Mouse (Mus musculus): ENCODE data around the gene Magea1. TPM values are rescaled to one million over a fixed set of nuclear protein-coding genes. Genes with fewer than 3 reads are reported as not detected.
A peak's percentile ranks its signal among the peaks of the same experiment; 100 is the strongest.
"Not testable (repeated sequence)": the region's sequence is repeated elsewhere in the genome, so short reads cannot be mapped to it uniquely, and the experiment has no call there.

Gene Magea1
- not detected in 2 replicates for polyA plus RNA-seq (2014; fragmentation: Nextera tagmentation; extraction: Ambion mirVana)

DNA sequence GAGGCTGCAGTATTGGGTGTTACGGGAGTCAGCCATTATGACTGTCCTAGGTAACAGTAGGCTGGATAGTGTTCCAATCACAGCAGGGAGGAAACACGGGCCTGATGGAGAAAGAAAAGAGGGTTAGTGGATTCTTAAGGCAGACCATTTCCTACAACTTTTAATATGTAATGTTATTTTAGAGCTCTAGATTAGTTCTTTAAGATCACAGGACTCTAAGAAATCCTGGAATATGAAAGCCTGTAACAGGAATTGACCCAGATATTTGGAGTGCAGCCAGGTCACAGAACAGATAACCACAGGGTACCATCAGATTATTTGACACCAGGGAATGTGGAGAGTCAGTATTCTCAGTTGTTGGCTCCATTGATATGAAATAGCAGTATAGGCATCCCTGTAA lies at the start of gene Magea1:
Gene Magea1 (minus strand): TSS at position 101 of the 400 bp plus-strand sequence.
- ATAC-seq (replicated peaks; ENCODE audit: insufficient number of reproducible peaks, low FRiP score, low TSS enrichment, low read depth); DNase-seq (ENCODE audit: low spot score); H3K4me2 ChIP-seq (ENCODE audit: low read depth, low read length): not testable (repeated sequence)

DNA sequence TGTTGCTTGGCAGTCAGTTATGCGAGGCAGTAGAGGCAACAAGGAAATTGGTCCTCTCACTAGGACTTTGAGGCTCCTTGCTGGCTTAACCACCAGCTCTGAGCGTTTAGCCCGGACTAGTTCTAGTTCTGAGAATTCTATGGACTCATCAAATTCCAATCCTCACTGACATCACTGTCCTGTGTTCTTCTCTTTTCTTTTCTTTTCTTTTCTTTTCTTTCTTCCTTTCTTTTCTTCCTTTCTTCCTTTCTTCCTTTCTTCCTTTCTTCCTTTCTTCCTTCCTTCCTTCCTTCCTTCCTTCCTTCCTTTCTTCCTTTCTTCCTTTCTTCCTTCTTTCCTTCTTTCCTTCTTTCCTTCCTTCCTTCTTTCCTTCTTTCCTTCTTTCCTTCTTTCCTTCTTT lies 38.7 kb upstream of the Magea1 start, which contains the start of gene Cldn34b2:
Gene Cldn34b2 (minus strand): TSS at position 101 of the 400 bp plus-strand sequence.
- 84% methylated on average over 3 of the region's 3 CpGs for WGBS

More for the DNA sequence above, at the start of gene Magea1:
- 100% methylated on average over 1 of the region's 2 CpGs for WGBS
- H3K9ac ChIP-seq (replicated peaks; ENCODE audit: low read length); H3K27me3 ChIP-seq (ENCODE audit: control insufficient read depth, insufficient read depth, low read length); H3K4me3 ChIP-seq (ENCODE audit: low read depth, low read length); H3K36me3 ChIP-seq (replicated peaks; ENCODE audit: control insufficient read depth, insufficient read depth, low read depth, low read length); H3K9me3 ChIP-seq (replicated peaks; ENCODE audit: control insufficient read depth, low read length); H3K27ac ChIP-seq (replicated peaks; ENCODE audit: low read depth, low read length); H3K4me1 ChIP-seq (ENCODE audit: control insufficient read depth, insufficient read depth, low read length): not testable (repeated sequence)

GRCm38 (mm10) chrX:155098024-155098423 lies 8.4 kb upstream of the Magea1 start:
- no peaks in the 10 kb centered on the region for H3K36me3 ChIP-seq (replicated peaks; ENCODE audit: control insufficient read depth, insufficient read depth, low read depth, low read length)
- H3K9ac ChIP-seq (replicated peaks; ENCODE audit: low read length), result no peak overlapping the region
- peak; percentile 8 for DNase-seq (ENCODE audit: low spot score)
- no peak overlapping the region for H3K4me2 ChIP-seq (ENCODE audit: low read depth, low read length)
- H3K9me3 ChIP-seq (replicated peaks; ENCODE audit: control insufficient read depth, low read length), result no peaks in the 10 kb centered on the region
- no peak for ATAC-seq (replicated peaks; ENCODE audit: insufficient number of reproducible peaks, low FRiP score, low TSS enrichment, low read depth)
- H3K4me3 ChIP-seq (ENCODE audit: low read depth, low read length), result no peak overlapping the region
- H3K4me1 ChIP-seq (ENCODE audit: control insufficient read depth, insufficient read depth, low read length), result no peaks in the 10 kb centered on the region
- H3K27ac ChIP-seq (replicated peaks; ENCODE audit: low read depth, low read length), result no peak overlapping the region
- no peaks in the 10 kb centered on the region for H3K27me3 ChIP-seq (ENCODE audit: control insufficient read depth, insufficient read depth, low read length)

More for the DNA sequence above, 38.7 kb upstream of the Magea1 start, which contains the start of gene Cldn34b2:
- not testable (repeated sequence) for H3K4me1 ChIP-seq (ENCODE audit: control insufficient read depth, insufficient read depth, low read length); H3K9me3 ChIP-seq (replicated peaks; ENCODE audit: control insufficient read depth, low read length); H3K4me3 ChIP-seq (ENCODE audit: low read depth, low read length); H3K27me3 ChIP-seq (ENCODE audit: control insufficient read depth, insufficient read depth, low read length); H3K36me3 ChIP-seq (replicated peaks; ENCODE audit: control insufficient read depth, insufficient read depth, low read depth, low read length); H3K9ac ChIP-seq (replicated peaks; ENCODE audit: low read length); ATAC-seq (replicated peaks; ENCODE audit: insufficient number of reproducible peaks, low FRiP score, low TSS enrichment, low read depth); H3K4me2 ChIP-seq (ENCODE audit: low read depth, low read length); H3K27ac ChIP-seq (replicated peaks; ENCODE audit: low read depth, low read length); DNase-seq (ENCODE audit: low spot score)

DNA sequence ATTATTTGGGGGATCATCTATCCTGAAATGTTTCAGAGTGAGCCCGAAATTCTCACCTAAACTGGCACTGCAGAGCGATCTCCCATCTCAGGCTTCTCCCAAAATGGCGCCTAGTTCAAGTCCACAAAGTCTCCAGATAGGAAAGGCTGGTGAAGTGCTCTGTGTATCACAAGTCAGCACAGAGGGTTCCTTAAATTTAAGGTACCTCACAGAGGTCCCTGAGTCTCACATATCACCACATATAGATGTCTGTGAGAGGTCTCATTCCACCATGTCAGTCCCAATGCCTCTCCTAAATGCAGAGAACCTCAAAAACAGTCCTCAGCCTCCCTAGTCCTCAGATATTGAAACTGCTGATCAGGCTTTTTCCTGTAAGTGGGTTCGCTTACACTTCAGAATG lies 4.0 kb upstream of the Magea1 start, which contains the start of gene Magea2:
Gene Magea2 (minus strand): TSS at position 101 of the 400 bp plus-strand sequence.
- H3K36me3 ChIP-seq (replicated peaks; ENCODE audit: control insufficient read depth, insufficient read depth, low read depth, low read length); H3K9me3 ChIP-seq (replicated peaks; ENCODE audit: control insufficient read depth, low read length); DNase-seq (ENCODE audit: low spot score); H3K4me3 ChIP-seq (ENCODE audit: low read depth, low read length); H3K27ac ChIP-seq (replicated peaks; ENCODE audit: low read depth, low read length); H3K4me2 ChIP-seq (ENCODE audit: low read depth, low read length); H3K4me1 ChIP-seq (ENCODE audit: control insufficient read depth, insufficient read depth, low read length); H3K27me3 ChIP-seq (ENCODE audit: control insufficient read depth, insufficient read depth, low read length); ATAC-seq (replicated peaks; ENCODE audit: insufficient number of reproducible peaks, low FRiP score, low TSS enrichment, low read depth); H3K9ac ChIP-seq (replicated peaks; ENCODE audit: low read length): not testable (repeated sequence)
- 86% methylated on average over 3 of the region's 4 CpGs for WGBS

- H3K4me2 ChIP-seq (ENCODE audit: low read depth, low read length); H3K36me3 ChIP-seq (replicated peaks; ENCODE audit: control insufficient read depth, insufficient read depth, low read depth, low read length); H3K4me1 ChIP-seq (ENCODE audit: control insufficient read depth, insufficient read depth, low read length); ATAC-seq (replicated peaks; ENCODE audit: insufficient number of reproducible peaks, low FRiP score, low TSS enrichment, low read depth); H3K27me3 ChIP-seq (ENCODE audit: control insufficient read depth, insufficient read depth, low read length); H3K4me3 ChIP-seq (ENCODE audit: low read depth, low read length); H3K9me3 ChIP-seq (replicated peaks; ENCODE audit: control insufficient read depth, low read length); H3K27ac ChIP-seq (replicated peaks; ENCODE audit: low read depth, low read length); H3K9ac ChIP-seq (replicated peaks; ENCODE audit: low read length); DNase-seq (ENCODE audit: low spot score): not testable (repeated sequence)
- 92% methylated on average over 13 of the region's 16 CpGs for WGBS
Observed at GRCm38 (mm10) chrX:155063045-155063444, 26.5 kb downstream of the Magea1 start, which contains the start of gene Magea5. Gene Magea5, minus strand, starts transcription at chrX:155063145.

Other genes with a start within 250 kb of the Magea1 start
- not detected in 2 replicates for gene Cldn34b1, start 199.5 kb downstream of the Magea1 start, polyA plus RNA-seq (2014; fragmentation: Nextera tagmentation; extraction: Ambion mirVana)
- not detected in 2 replicates for gene Magea6, start 153.8 kb downstream of the Magea1 start, polyA plus RNA-seq (2014; fragmentation: Nextera tagmentation; extraction: Ambion mirVana)
- not detected in 2 replicates for gene Magea3, start 140.3 kb downstream of the Magea1 start, polyA plus RNA-seq (2014; fragmentation: Nextera tagmentation; extraction: Ambion mirVana)
- gene Magea8, start 93.9 kb downstream of the Magea1 start, polyA plus RNA-seq (2014; fragmentation: Nextera tagmentation; extraction: Ambion mirVana), result not detected in 2 replicates
- not detected in 2 replicates for gene Magea5, start 26.6 kb downstream of the Magea1 start, polyA plus RNA-seq (2014; fragmentation: Nextera tagmentation; extraction: Ambion mirVana)
- 0.21 TPM in 1 of 2 replicates, not detected in the other for gene Magea2, start 3.9 kb upstream of the Magea1 start, polyA plus RNA-seq (2014; fragmentation: Nextera tagmentation; extraction: Ambion mirVana)
- not detected in 2 replicates for gene Cldn34b2, start 38.6 kb upstream of the Magea1 start, polyA plus RNA-seq (2014; fragmentation: Nextera tagmentation; extraction: Ambion mirVana)
- gene Sat1, start 126.7 kb upstream of the Magea1 start, polyA plus RNA-seq (2014; fragmentation: Nextera tagmentation; extraction: Ambion mirVana), result 107 and 112 TPM in 2 replicates
- 28.1 and 30.8 TPM in 2 replicates for gene Acot9, start 172.7 kb upstream of the Magea1 start, polyA plus RNA-seq (2014; fragmentation: Nextera tagmentation; extraction: Ambion mirVana)